Comparison of ENCODE assay signal across 8 mouse cellular contexts in genomic region chr10:21144627-21145504, GRCm38 (mm10). TPM values are rescaled to one million over a fixed set of nuclear protein-coding genes. Genes with fewer than 3 reads are reported as not detected.
A peak's percentile ranks its signal among the peaks of the same experiment; 100 is the strongest.
DNase-seq lines count a peak whose midpoint lies in the region; ATAC-seq and TF ChIP-seq lines count a peak whose summit lies in the region.

No protein-coding gene starts in this region.

- peaks cover 43% of the 10 kb centered on the region for H3K4me1 ChIP-seq in G1E (ENCODE audit: insufficient read depth, low read depth, low read length)
- H3K4me1 ChIP-seq in forebrain, embryonic 13.5 days = peaks cover 7% of the 10 kb centered on the region; the same call in 1 of the 2 replicates
- H3K4me1 ChIP-seq in liver, embryonic 16.5 days (ENCODE audit: control insufficient read depth, low read depth, low read length) = no peaks in the 10 kb centered on the region; the same call in 1 of the 2 replicates
- H3K4me1 ChIP-seq in neural tube, embryonic 14.5 days (ENCODE audit: control insufficient read depth, insufficient read depth, low read length) = no peaks in the 10 kb centered on the region

- H3K9ac ChIP-seq in forebrain, embryonic 13.5 days = peak overlapping the region; percentile 57
- no peak overlapping the region for H3K9ac ChIP-seq in liver, embryonic 16.5 days (ENCODE audit: low read depth, low read length)
- H3K9ac ChIP-seq in neural tube, embryonic 14.5 days (replicated peaks; ENCODE audit: low read depth, low read length) = peak overlapping the region; percentile 58; the same call in 1 of the 2 replicates

- H3K27me3 ChIP-seq in G1E (ENCODE audit: insufficient read depth, low read length) = no peaks in the 10 kb centered on the region
- H3K27me3 ChIP-seq in forebrain, embryonic 13.5 days = no peaks in the 10 kb centered on the region
- no peaks in the 10 kb centered on the region for H3K27me3 ChIP-seq in liver, embryonic 16.5 days (ENCODE audit: control insufficient read depth, insufficient read depth, low read depth, low read length)
- H3K27me3 ChIP-seq in neural tube, embryonic 14.5 days (ENCODE audit: control insufficient read depth, insufficient read depth, low read length) = no peaks in the 10 kb centered on the region

- intact Hi-C loops in heart, postnatal 36 days (cut with DNase I) = no loop called here

- TF ChIP-seq CTCF in G1E (IDR thresholded peaks at IDR 0.05; ENCODE audit: low read depth, low read length) = no peak
- TF ChIP-seq CTCF in layer of hippocampus, adult 2 months (conservative IDR thresholded peaks at IDR 0.05) = peak; percentile 35

- 24% methylated on average over 27 of the region's 27 CpGs for WGBS in forebrain, embryonic 13.5 days
- 52% methylated on average over 27 of the region's 27 CpGs for WGBS in liver, embryonic 16.5 days (ENCODE audit: insufficient replicate concordance)
- 19% methylated on average over 27 of the region's 27 CpGs for WGBS in neural tube, embryonic 14.5 days

- H3K4me3 ChIP-seq in G1E (ENCODE audit: low read depth, low read length) = peak overlapping the region; percentile 54; the same call in 1 of the 2 replicates
- H3K4me3 ChIP-seq in forebrain, embryonic 13.5 days = peak overlapping the region; percentile 43
- H3K4me3 ChIP-seq in layer of hippocampus, adult 2 months = peak overlapping the region; percentile 56
- peak overlapping the region; percentile 43; the same call in 1 of the 2 replicates for H3K4me3 ChIP-seq in liver, embryonic 16.5 days (ENCODE audit: low read depth, low read length)
- H3K4me3 ChIP-seq in neural tube, embryonic 14.5 days (ENCODE audit: low read depth, low read length) = peak overlapping the region; percentile 48

- peak overlapping the region; percentile 63 for H3K4me2 ChIP-seq in forebrain, embryonic 13.5 days
- peak overlapping the region; percentile 56 for H3K4me2 ChIP-seq in liver, embryonic 16.5 days (ENCODE audit: low read depth, low read length)
- H3K4me2 ChIP-seq in neural tube, embryonic 14.5 days (ENCODE audit: low read depth, low read length) = peak overlapping the region; percentile 74

- no peaks in the 10 kb centered on the region for H3K9me3 ChIP-seq in G1E (replicated peaks)
- H3K9me3 ChIP-seq in forebrain, embryonic 13.5 days (replicated peaks) = no peaks in the 10 kb centered on the region
- no peaks in the 10 kb centered on the region for H3K9me3 ChIP-seq in liver, embryonic 16.5 days (replicated peaks; ENCODE audit: control insufficient read depth, low read length)
- H3K9me3 ChIP-seq in neural tube, embryonic 14.5 days (ENCODE audit: control insufficient read depth, low read length) = no peaks in the 10 kb centered on the region

- DNase-seq in G1E (ENCODE audit: low spot score) = no peak
- peak; percentile 50 to 55 for DNase-seq in cerebellum, adult 18-20 months
- DNase-seq in heart, postnatal 36 days = peak; percentile 33 to 35
- peak; percentile 69 to 73 for DNase-seq in layer of hippocampus, adult 2 months (ENCODE audit: low spot score in 2 of 2)
- no peak for DNase-seq in natural killer cell, adult 2 months (ENCODE audit: low spot score in 2 of 2)

- peak; percentile 8; the same call in 1 of the 2 replicates for ATAC-seq in G1E (ENCODE audit: extremely low read depth, insufficient number of reproducible peaks, low FRiP score, poor library complexity, severe bottlenecking)
- peak; percentile 96 for ATAC-seq in forebrain, embryonic 13.5 days
- 0 out of 2 replicates have a peak, but pooled peaks have one; percentile 43 for ATAC-seq in liver, embryonic 16.5 days (ENCODE audit: low read depth)
- peak; percentile 97 for ATAC-seq in neural tube, embryonic 14.5 days (ENCODE audit: low read depth)

- peaks cover 98% of the 10 kb centered on the region for H3K36me3 ChIP-seq in G1E (replicated peaks)
- H3K36me3 ChIP-seq in forebrain, embryonic 13.5 days (ENCODE audit: poor library complexity, severe bottlenecking) = peaks cover 37% of the 10 kb centered on the region
- H3K36me3 ChIP-seq in liver, embryonic 16.5 days (ENCODE audit: control insufficient read depth, insufficient read depth) = 0 out of 2 replicates have a peak, but pooled peaks cover 2% of the 10 kb centered on the region
- no peaks in the 10 kb centered on the region for H3K36me3 ChIP-seq in neural tube, embryonic 14.5 days (ENCODE audit: control insufficient read depth, insufficient read depth, low read length)

- no peak overlapping the region for H3K27ac ChIP-seq in forebrain, embryonic 13.5 days
- peak overlapping the region; percentile 49 for H3K27ac ChIP-seq in layer of hippocampus, adult 2 months
- H3K27ac ChIP-seq in liver, embryonic 16.5 days (ENCODE audit: low read length) = no peak overlapping the region
- peak overlapping the region; percentile 75 for H3K27ac ChIP-seq in neural tube, embryonic 14.5 days (ENCODE audit: low read depth, low read length)

RNA-seq across cellular contexts. Expression of gene Myb, which starts 15.9 kb away (rescaled TPM):
- total RNA-seq in G1E (2014; fragmentation: Nextera tagmentation) (399 and 427 TPM in 2 replicates), G1E (2017) (258 and 268 TPM in 2 replicates)
- 40.0 and 49.3 TPM in 2 replicates for polyA plus RNA-seq in G1E (2012)
- 5.6 and 6.2 TPM in 2 replicates for polyA plus RNA-seq in forebrain, embryonic 13.5 days (2015; fragmentation: Nextera tagmentation; extraction: Ambion mirVana)
- not detected for total RNA-seq in heart, postnatal 36 days (2021)
- under 1 TPM; 0.44 to 0.66 TPM for total RNA-seq in layer of hippocampus, adult 2 months (2021)
- 7.7 and 8.8 TPM in 2 replicates for polyA plus RNA-seq in liver, embryonic 16.5 days (2015; fragmentation: Nextera tagmentation; extraction: Ambion mirVana)
- polyA plus RNA-seq in neural tube, embryonic 14.5 days (2014; fragmentation: Nextera tagmentation; extraction: Ambion mirVana) = 1.8 and 2.3 TPM in 2 replicates

Comparison
In these comparisons a context has a peak if more than half of its experiments do, and no peak if none do; other contexts are left out.
1. ATAC-seq: peak in every context shown above with its lines; median percentile 97 in neural tube, embryonic 14.5 days; 96 in forebrain, embryonic 13.5 days; 43 in liver, embryonic 16.5 days; 8 in G1E.
2. DNase-seq: peak in cerebellum, adult 18-20 months (2 of 2), heart, postnatal 36 days (2 of 2) and layer of hippocampus, adult 2 months (2 of 2); none in G1E (single experiment) and natural killer cell, adult 2 months (0 of 2).
3. H3K27ac ChIP-seq: peak in layer of hippocampus, adult 2 months (single experiment) and neural tube, embryonic 14.5 days (single experiment); none in forebrain, embryonic 13.5 days (single experiment) and liver, embryonic 16.5 days (single experiment).
4. Peak in every context shown above with its lines, with median percentiles within 50 percentile points of each other: H3K4me3 ChIP-seq and H3K4me2 ChIP-seq.